Mouse (Mus musculus) hindbrain, postnatal 0 days (tissue): ENCODE data around the gene Lhfpl3. TPM values are rescaled to one million over a fixed set of nuclear protein-coding genes. Genes with fewer than 3 reads are reported as not detected.

Experiments
- ATAC-seq: fragments of 200-750 bp; cut with Nextera tagmentation; 2 replicates; pipeline ENCODE4 v1.8.0; 2017; ENCODE audit warnings: mild to moderate bottlenecking, moderate TSS enrichment, moderate library complexity
- DNase-seq: peaks from one replicate; pipeline ENCODE4 v3.0.0-alpha.2; 2015; ENCODE audit warnings: low spot score
- H3K27ac ChIP-seq: fragments of 300-500 bp; sonication (generic); 2 replicates; pipeline ENCODE4 v1.5.1; 2014; ENCODE audit warnings: mild to moderate bottlenecking
- H3K27me3 ChIP-seq: fragments of 300-500 bp; sonication (generic); 2 replicates; pipeline ENCODE4 v1.6.1; 2014; ENCODE audit warnings: low read length, mixed read lengths; ENCODE audit not compliant: insufficient read depth
- H3K36me3 ChIP-seq: fragments of 300-500 bp; sonication (generic); 2 replicates; pipeline ENCODE4 v1.6.1; 2014; ENCODE audit warnings: low read length, mixed read lengths; ENCODE audit not compliant: insufficient read depth
- H3K4me1 ChIP-seq: fragments of 300-500 bp; sonication (generic); 2 replicates; pipeline ENCODE4 v1.6.1; 2014; ENCODE audit warnings: antibody characterized with exemption, low read length, mixed read lengths; ENCODE audit not compliant: insufficient read depth
- H3K4me2 ChIP-seq: fragments of 300-500 bp; sonication (generic); 2 replicates; pipeline ENCODE4 v1.6.1; 2014; ENCODE audit warnings: low read depth, mild to moderate bottlenecking, low read length, moderate library complexity, mixed read lengths
- H3K4me3 ChIP-seq: fragments of 300-500 bp; sonication (generic); 2 replicates; pipeline ENCODE4 v1.5.1; 2014; ENCODE audit warnings: low read length
- H3K9ac ChIP-seq: fragments of 300-500 bp; sonication (generic); replicated peaks from 2 replicates; pipeline ENCODE4 v1.6.1; 2014; ENCODE audit warnings: mild to moderate bottlenecking, low read length, moderate library complexity, mixed read lengths
- H3K9me3 ChIP-seq: fragments of 300-500 bp; sonication (generic); 2 replicates; pipeline ENCODE4 v1.6.1; 2016; ENCODE audit warnings: low read length, mixed read lengths
- CTCF ChIP-seq: IDR thresholded peaks from 2 replicates; pipeline ENCODE4 v1.5.1; 2016; ENCODE audit warnings: antibody characterized with exemption, control low read depth, low read depth
- WGBS: fragments of 180-500 bp; shearing (Covaris S2); extraction: QIAGEN DNeasy Blood & Tissue Kit; methylation state at CpG from one replicate; pipeline ENCODE4 v1.1.7; 2014; 5-methylcytosine and 5-hydroxymethylcytosine counted together
- polyA plus RNA-seq: library from polyadenylated mRNA; unstranded; fragments of >200 nt; fragmentation: Nextera tagmentation; extraction: Ambion mirVana; gene quantifications from 2 replicates; pipeline ENCODE4 v1.2.1, GENCODE M21; 2015
- total RNA-seq: library from RNA; depleted of rRNA; stranded (reverse); fragments of >200 nt; gene quantifications from 2 replicates; pipeline ENCODE4 v1.2.3, GENCODE M21; 2014

Gene Lhfpl3
- total and polyA plus RNA-seq, 2 experiments from 2014 or later = 48.9 to 70.7 TPM

DNA sequence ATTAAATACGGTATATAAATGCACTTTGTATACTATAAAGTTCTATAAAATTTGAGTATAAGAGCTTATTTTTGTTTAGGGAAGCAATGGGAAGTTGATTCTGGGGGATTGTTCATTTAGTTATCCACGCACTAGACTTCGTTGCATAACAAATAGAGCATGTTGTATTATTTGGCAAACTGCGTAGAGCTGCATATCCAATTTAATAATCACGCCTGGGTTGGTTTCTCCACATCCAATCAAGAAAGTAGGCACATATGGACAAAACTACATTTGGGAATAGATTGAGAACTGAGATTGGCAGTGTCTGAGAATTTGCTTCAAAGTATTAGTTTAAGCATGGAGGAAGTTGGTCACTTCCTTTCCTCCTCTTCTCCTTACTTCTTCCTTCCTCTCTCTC lies 123.2 kb downstream of the Lhfpl3 start:
- H3K27ac ChIP-seq = no peak overlapping the region
- H3K4me1 ChIP-seq = no peaks in the 10 kb centered on the region
- H3K4me2 ChIP-seq = no peak overlapping the region
- WGBS = 65% methylated on average over 5 of the region's 5 CpGs
- H3K4me3 ChIP-seq = no peak overlapping the region
- peak; percentile 14 for DNase-seq
- no peaks in the 10 kb centered on the region for H3K9me3 ChIP-seq
- H3K36me3 ChIP-seq = no peaks in the 10 kb centered on the region
- no peak for ATAC-seq
- no peak for TF ChIP-seq CTCF
- no peaks in the 10 kb centered on the region for H3K27me3 ChIP-seq
- H3K9ac ChIP-seq = no peak overlapping the region

GRCm38 (mm10) chr5:22872417-22872816 lies 126.6 kb downstream of the Lhfpl3 start:
- Histone ChIP-seq H3K36me3 (no peaks in the 10 kb centered on the region), H3K9me3 (no peaks in the 10 kb centered on the region), H3K27ac (no peak overlapping the region), H3K4me2 (no peak overlapping the region), H3K27me3 (no peaks in the 10 kb centered on the region), H3K9ac (no peak overlapping the region), H3K4me3 (no peak overlapping the region), H3K4me1 (no peaks in the 10 kb centered on the region)
- ATAC-seq (no peak), DNase-seq (no peak)
- 64% methylated on average over 1 of the region's 1 CpGs for WGBS
- TF ChIP-seq CTCF = no peak

DNA sequence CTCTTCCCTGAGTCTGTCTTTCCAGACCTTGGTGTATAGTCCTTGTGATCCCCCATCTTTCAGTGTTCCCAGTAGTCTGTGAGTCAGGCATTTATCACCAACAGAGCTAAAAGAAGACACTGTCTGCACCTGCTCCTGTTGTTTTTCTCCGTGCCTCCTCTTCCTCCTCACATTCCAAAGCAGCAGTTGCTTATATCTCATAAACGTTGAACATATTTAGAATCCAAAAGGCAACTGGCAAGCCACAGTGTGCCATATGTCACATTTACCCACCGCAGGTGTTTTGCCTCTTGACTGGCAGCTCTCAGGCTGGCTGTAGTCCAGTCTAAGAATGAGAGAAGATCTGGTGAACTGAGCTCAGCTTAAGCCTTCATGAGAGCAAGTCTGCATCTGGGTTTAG lies 142.5 kb downstream of the Lhfpl3 start:
- H3K27ac ChIP-seq = no peak overlapping the region
- H3K9ac ChIP-seq = no peak overlapping the region
- H3K27me3 ChIP-seq = no peaks in the 10 kb centered on the region
- 56% methylated on average over 3 of the region's 3 CpGs for WGBS
- no peaks in the 10 kb centered on the region for H3K9me3 ChIP-seq
- H3K36me3 ChIP-seq = no peaks in the 10 kb centered on the region
- TF ChIP-seq CTCF = no peak
- ATAC-seq (no peak), DNase-seq (peak; percentile 55)
- H3K4me3 ChIP-seq = no peak overlapping the region
- H3K4me2 ChIP-seq = no peak overlapping the region
- H3K4me1 ChIP-seq = 0 out of 2 replicates have a peak, but pooled peaks cover 3% of the 10 kb centered on the region

- H3K27ac ChIP-seq = no peak overlapping the region; the same call in 1 of the 2 replicates
- no peak for TF ChIP-seq CTCF
- ATAC-seq (no peak), DNase-seq (peak; percentile 33)
- no peaks in the 10 kb centered on the region for H3K9me3 ChIP-seq
- 0 out of 2 replicates have a peak, but pooled peaks cover 3% of the 10 kb centered on the region for H3K4me1 ChIP-seq
- WGBS = 59% methylated on average over 4 of the region's 4 CpGs
- H3K4me3 ChIP-seq = no peak overlapping the region
- no peak overlapping the region for H3K4me2 ChIP-seq
- H3K9ac ChIP-seq = no peak overlapping the region
- no peaks in the 10 kb centered on the region for H3K27me3 ChIP-seq
- H3K36me3 ChIP-seq = no peaks in the 10 kb centered on the region
Observed at GRCm38 (mm10) chr5:22889481-22889880, 143.6 kb downstream of the Lhfpl3 start.

GRCm38 (mm10) chr5:22897228-22897627 lies 151.4 kb downstream of the Lhfpl3 start:
- ATAC-seq = no peak
- Histone ChIP-seq H3K4me3 (no peak overlapping the region), H3K27me3 (no peaks in the 10 kb centered on the region), H3K9ac (no peak overlapping the region), H3K27ac (no peak overlapping the region), H3K36me3 (no peaks in the 10 kb centered on the region), H3K9me3 (no peaks in the 10 kb centered on the region), H3K4me2 (no peak overlapping the region), H3K4me1 (no peaks in the 10 kb centered on the region)
- no peak for TF ChIP-seq CTCF
- 78% methylated on average over 3 of the region's 3 CpGs for WGBS
- DNase-seq = no peak

DNA sequence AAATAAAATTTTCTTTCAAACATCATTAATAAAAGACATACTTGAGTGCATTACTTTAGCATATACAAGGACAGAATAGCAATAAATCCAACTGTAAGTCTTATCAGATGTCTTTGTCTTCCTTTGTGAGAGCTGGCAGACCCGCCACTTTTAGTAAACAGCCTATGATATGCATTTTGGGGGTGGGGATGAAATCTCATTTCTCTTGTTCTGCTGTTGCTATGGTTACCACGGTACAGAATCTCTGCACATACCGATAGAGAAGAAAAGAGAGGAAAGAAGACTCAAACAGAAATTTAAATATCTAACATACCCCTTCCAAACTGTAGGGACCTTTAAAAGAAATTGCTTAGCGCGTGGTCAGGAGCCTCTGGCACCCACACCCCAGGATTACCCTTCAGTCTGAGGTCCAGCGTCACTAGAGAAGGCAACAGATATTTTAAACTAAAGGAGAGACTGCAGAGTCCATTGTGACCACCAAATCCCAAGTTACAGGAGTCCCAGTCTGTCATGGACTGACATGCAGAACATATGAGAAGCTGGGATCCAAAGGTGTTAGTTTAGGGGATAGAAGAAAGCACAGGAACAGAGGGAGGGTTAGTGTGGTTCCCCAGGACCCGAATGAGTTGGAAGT lies 151.9 kb downstream of the Lhfpl3 start:
- Histone ChIP-seq H3K27me3 (no peaks in the 10 kb centered on the region), H3K9me3 (no peaks in the 10 kb centered on the region), H3K9ac (no peak overlapping the region), H3K4me1 (no peaks in the 10 kb centered on the region), H3K36me3 (no peaks in the 10 kb centered on the region), H3K4me3 (no peak overlapping the region), H3K4me2 (no peak overlapping the region), H3K27ac (no peak overlapping the region)
- DNase-seq (peak; percentile 75), ATAC-seq (0 out of 2 replicates have a peak, but pooled peaks have one; percentile 61)
- 47% methylated on average over 7 of the region's 7 CpGs for WGBS
- no peak for TF ChIP-seq CTCF

DNA sequence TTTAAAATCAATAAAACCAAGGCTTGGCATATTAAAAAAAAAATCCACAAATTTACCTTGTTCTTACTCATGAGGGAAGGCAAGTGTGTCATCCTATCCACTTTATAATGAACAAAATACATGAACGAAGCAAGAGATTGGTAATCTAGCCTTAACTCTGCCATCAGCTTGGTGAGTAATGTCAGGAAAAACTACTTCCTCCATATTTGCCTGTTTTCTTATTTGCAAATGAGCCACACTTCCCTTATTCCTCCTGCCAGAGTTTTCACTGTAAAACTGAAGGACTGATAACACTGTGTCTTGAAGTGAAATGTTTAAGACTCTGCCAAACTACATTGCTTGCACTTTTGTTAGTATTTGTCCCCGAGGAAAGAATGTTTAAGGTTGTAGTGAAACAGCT lies 152.7 kb downstream of the Lhfpl3 start:
- Histone ChIP-seq H3K9ac (no peak overlapping the region), H3K9me3 (no peaks in the 10 kb centered on the region), H3K27me3 (no peaks in the 10 kb centered on the region), H3K4me1 (no peaks in the 10 kb centered on the region), H3K4me3 (no peak overlapping the region), H3K4me2 (no peak overlapping the region), H3K27ac (no peak overlapping the region), H3K36me3 (no peaks in the 10 kb centered on the region)
- TF ChIP-seq CTCF = no peak
- no peak for ATAC-seq
- WGBS = 82% methylated on average over 2 of the region's 2 CpGs
- DNase-seq = no peak
